Mouse (Mus musculus) embryo, embryonic 11 days (tissue): ENCODE data around the gene Cd1d1.
A peak's percentile ranks its signal among the peaks of the same experiment; 100 is the strongest.

Experiments used
- DNase-seq: peaks from one replicate; pipeline ENCODE4 v3.0.0-alpha.2; 2015

Cd1d1 gene

DNA sequence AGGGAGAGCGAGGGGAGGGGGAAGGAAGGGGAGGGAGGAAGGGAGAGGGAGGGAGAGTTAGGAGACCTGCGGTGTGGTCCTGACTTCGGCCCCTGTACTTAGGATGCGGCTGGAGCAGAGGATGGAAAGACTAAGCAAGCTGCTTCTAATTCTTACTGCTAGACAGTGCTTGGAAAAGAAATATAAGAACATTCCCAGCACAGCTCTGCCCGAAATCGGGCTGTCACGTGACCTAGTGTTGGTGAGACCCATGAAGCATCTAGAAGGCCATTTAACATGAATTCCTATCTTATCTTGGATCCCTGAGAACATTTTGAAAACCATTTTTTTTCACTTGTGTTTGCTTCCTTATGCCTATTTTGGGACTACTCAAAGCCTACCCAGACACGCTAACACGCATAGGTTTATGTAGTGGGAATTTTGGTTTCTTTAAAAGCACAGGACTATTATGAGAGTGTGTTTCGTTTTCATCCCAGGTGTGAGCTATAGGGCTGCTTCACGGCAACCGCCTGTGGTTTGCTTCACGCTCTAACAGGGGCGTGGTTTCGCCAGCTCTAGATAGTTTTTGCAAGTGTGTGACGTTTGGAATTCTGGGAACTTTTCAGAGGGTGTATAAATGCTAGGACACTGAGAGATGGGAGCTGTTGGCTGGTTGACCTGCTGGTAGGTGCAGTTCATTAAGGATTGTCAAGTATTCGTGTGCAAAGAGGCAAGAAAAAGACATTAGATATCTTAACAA lies 38.4 kb downstream of the Cd1d1 start:
- DNase-seq, result no peak

DNA sequence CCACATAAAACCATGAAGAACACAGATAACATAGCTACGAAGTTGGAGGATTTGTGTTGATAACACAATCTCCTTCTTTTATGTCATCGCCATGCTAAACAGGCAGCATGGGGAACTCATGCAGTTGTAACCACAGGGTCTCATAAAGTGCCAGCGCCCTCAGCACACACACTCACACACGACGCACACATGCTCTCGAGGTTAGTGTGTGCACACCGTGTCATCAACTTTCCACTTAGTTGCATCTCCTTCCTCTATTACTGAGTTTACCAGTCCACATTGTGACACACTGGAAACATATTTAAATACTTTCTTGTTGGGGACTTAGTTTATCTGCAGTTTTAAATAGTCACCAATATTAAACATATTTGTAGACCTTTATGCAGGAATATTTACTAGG lies 40.2 kb downstream of the Cd1d1 start:
- DNase-seq, result no peak

DNA sequence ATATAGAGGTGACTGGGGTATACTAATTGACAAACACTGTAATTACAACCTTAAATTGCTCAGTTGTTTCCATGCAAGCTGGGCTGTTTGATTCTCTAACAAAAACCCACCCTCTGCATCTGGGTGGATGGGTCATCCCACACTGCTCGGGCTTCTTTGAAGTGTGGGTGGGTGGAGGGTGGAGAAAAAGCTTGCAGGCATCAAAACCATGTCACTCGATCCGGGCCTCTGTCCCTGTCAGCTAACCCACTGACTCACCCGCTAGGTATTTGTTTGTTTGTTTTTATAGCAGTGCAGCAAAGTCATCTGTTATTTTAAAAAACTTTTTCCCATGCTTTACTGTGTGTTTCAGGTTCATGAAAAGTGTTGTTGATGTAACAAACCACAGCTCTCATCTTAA lies 43.9 kb downstream of the Cd1d1 start:
- no peak for DNase-seq

DNA sequence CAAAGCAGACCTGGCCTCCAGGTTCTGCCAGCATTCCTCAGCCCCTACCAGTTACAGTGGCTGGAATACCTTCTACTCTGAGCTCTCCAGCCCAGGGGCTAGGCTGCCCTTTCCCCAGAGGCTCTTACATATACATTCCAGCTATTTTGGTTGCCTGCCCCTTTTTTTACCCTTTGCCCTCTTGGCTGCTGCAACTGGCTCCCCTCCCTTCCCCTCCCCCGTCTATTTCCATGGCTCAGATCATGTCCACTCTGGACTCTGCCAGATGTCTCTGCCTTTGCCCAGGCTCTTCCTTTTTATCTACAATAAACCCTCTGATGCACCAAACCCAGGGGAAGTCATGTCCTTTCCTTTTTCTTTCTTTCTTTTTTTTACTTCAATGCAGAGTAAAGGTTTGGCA lies 44.7 kb downstream of the Cd1d1 start:
- DNase-seq, result peak; percentile 17

DNA sequence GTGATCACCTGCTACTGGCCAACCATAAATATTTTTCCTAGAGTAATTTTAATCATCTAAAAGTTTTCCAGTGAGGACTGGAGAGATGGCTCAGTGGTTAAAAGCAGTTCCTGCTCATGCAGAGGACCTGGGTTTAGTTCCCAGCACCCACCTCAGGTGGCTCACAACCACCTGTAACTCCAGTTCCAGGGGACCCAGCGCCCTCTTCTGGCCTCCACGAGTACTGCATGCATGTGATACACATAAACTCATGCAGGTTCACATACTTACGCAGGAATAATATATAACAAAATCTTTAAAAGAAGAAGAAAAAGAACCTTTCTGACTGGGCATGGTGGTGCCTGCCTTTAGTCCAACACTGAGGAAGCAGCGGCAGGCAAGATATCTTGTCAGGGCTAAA lies 45.4 kb downstream of the Cd1d1 start:
- DNase-seq, result no peak

DNA sequence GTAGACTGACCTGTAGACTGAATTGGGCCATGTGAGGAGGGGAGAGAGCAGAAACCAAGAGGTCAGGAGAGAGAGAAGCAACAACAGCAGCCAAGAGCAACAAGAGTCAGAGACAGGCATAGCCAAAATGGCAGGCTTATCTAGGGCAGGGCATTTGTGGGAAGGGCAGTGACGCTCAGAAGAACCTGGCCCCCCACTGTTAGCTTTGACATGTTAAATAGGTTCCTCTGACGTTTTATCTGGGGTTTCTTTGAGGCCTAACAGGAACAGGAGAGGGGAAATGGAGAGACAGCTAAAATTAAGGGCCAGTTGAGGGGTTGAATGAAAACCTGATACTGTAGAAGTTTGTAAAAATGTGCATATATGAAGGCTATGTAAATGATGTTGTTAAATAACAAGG lies 48.6 kb downstream of the Cd1d1 start:
- no peak for DNase-seq
